Mouse (Mus musculus): ENCODE measurements around the gene Chrne.

DNA sequence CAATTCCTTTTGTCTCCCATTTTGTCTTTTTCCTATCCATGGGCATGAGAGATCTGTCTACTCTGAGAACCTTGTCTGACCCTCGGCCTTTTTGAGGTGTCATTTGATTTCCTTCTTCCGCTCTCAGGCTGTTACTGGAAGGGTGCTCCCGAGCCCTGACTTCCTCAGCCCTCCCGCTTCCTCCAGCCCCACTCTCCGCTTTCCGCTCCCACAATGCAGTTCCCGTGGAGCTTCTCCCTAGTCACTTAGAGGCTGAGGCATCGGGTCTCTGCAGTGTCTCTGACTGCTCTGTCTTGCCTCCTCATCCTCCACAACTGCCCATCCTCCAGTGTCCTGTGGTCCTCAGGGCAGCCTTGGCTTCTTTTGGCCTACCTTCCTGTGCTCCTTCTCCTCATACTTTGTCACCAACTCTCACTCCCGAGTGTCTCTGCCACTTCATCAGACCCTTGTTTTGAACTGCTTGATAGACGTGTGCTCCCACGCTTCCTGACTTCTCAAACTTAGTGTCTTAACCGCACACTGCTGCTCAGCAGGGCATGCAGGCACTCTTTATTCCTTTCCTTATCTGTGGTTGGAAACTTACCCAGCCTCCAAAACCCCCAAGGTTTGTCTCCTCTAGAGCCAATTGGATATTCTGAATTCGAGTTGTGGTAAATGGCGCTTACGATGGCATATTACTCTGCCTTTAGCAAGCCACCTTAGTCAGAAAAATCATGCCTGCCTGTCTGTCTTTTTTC lies 24.6 kb downstream of the Chrne start:
- TF ChIP-seq CTCF (IDR thresholded peaks at IDR 0.05; ENCODE audit: insufficient read depth, low read length) (no peak), POLR2A (IDR thresholded peaks at IDR 0.05; ENCODE audit: borderline replicate concordance, extremely low read depth, low read depth, low read length) (no peak)

Data from lung, adult 2 months (tissue).